Comparison of ENCODE assay signal across 26 mouse cellular contexts in the genomic region with DNA sequence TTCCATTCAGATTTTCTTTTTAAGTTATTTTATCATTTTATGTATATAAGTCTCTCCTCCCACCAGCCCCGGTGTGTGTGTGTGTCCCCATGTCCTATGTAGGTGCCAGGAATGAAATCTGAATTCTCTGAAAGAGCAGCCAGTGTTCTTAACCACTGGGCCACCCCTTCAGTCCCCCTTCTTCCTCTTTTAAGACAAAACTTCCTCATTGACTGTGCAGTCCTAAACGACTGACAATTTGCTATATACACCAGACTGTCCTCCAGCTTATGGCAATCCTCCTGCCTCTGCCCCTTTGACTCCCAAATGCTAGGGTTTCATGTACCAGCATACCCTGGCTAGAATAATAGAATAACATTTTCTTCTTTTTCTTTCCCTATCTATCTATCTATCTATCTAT.
"Had no signal": no experiment of that assay in that cellular context is flagged by ENCODE, and none has a peak within 500 bp of the region (broad histone marks: within the 10 kb centered on the region; RNA-seq: fewer than 3 reads in every experiment).

No protein-coding gene starts in this region.

- H3K9ac ChIP-seq: heart, embryonic 13.5 days; heart, embryonic 15.5 days; hindbrain, embryonic 12.5 days; hindbrain, embryonic 14.5 days; intestine, embryonic 15.5 days; limb, embryonic 12.5 days had no signal

- H3K27ac ChIP-seq: heart, embryonic 13.5 days; heart, embryonic 15.5 days; hindbrain, embryonic 10.5 days; hindbrain, embryonic 12.5 days; hindbrain, embryonic 14.5 days; intestine, embryonic 15.5 days; layer of hippocampus, adult 2 months; left cerebral cortex, adult 2 months; limb, embryonic 10.5 days; limb, embryonic 12.5 days had no signal

- H3K4me3 ChIP-seq: heart, embryonic 13.5 days; heart, embryonic 15.5 days; hindbrain, embryonic 10.5 days; hindbrain, embryonic 12.5 days; intestine, embryonic 15.5 days; layer of hippocampus, adult 2 months; left cerebral cortex, adult 2 months; limb, embryonic 10.5 days; limb, embryonic 12.5 days had no signal

- H3K36me3 ChIP-seq: heart, embryonic 13.5 days; heart, embryonic 15.5 days; hindbrain, embryonic 10.5 days; hindbrain, embryonic 12.5 days; intestine, embryonic 15.5 days; limb, embryonic 10.5 days; limb, embryonic 12.5 days had no signal

- H3K27me3 ChIP-seq: heart, embryonic 13.5 days; heart, embryonic 15.5 days; hindbrain, embryonic 12.5 days; intestine, embryonic 15.5 days; limb, embryonic 12.5 days had no signal

- H3K4me1 ChIP-seq: heart, embryonic 15.5 days; hindbrain, embryonic 12.5 days; intestine, embryonic 15.5 days; limb, embryonic 12.5 days had no signal

- H3K4me2 ChIP-seq: heart, embryonic 11.5 days; heart, embryonic 13.5 days; heart, embryonic 15.5 days; hindbrain, embryonic 12.5 days; hindbrain, embryonic 14.5 days; intestine, embryonic 15.5 days; limb, embryonic 12.5 days; liver, embryonic 11.5 days had no signal

- ATAC-seq: hindbrain, embryonic 16.5 days; inflammation-experienced regulatory T-cells, adult 6 months; intestine, embryonic 15.5 days; intestine, postnatal 0 days had no signal

- DNase-seq: gastrocnemius, postnatal 10 days; gastrocnemius, postnatal 25 days; heart, adult 18-20 months; heart, postnatal 14 days; heart, postnatal 36 days; kidney, adult 18-20 months; kidney, adult 8-10 months; kidney, postnatal 10 days; kidney, postnatal 25 days; kidney, postnatal 4 days; liver had no signal

- H3K9me3 ChIP-seq: heart, embryonic 13.5 days; heart, embryonic 15.5 days; hindbrain, embryonic 10.5 days; hindbrain, embryonic 12.5 days; intestine, embryonic 15.5 days; limb, embryonic 10.5 days; limb, embryonic 12.5 days had no signal
